Mouse (Mus musculus) megakaryocyte, embryonic 14.5 days (primary cell): ENCODE data around the gene Stard7.

ENCODE experiments used
- FLI1 ChIP-seq: IDR thresholded peaks from 2 replicates; pipeline ENCODE4 v1.6.1; 2012; ENCODE audit warnings: low read length, inconsistent platforms, mixed read lengths
- GATA1 ChIP-seq: IDR thresholded peaks from 3 replicates; pipeline ENCODE4 v1.6.1; 2012; ENCODE audit warnings: mixed read lengths, low read length, inconsistent platforms, borderline replicate concordance

GRCm38 (mm10) chr2:127314467-127315154, 44.6 kb downstream of the Stard7 start:
- TF ChIP-seq GATA1 (no peak), FLI1 (no peak)
